Comparison of ENCODE assay signal across 8 mouse cellular contexts in the genomic region with DNA sequence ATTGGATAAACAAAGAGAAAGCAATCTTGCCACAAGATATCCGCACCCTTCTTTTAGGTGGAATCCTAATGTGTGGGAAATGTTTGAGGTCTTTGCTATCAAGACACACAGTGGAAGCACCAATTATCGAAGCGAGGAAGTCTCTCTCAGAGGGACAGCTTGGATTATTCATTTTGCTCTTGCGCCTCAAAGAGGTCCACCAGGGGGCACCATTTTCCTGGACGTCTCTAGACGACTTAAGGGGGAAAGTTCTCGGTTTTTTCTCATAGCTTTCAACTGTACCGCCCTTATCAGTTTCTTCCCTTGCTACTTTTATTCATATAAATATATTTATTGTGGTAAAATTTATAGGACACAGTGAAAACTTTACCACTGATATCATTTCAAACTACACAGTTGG. TPM values are rescaled to one million over a fixed set of nuclear protein-coding genes. Genes with fewer than 3 reads are reported as not detected.
A peak's percentile ranks its signal among the peaks of the same experiment; 100 is the strongest.
DNase-seq lines count a peak whose midpoint lies in the region; ATAC-seq lines count a peak whose summit lies in the region.

No protein-coding gene starts in this region.

- H3K9ac ChIP-seq in heart, embryonic 13.5 days = no peak overlapping the region

- no peaks in the 10 kb centered on the region for H3K9me3 ChIP-seq in heart, embryonic 13.5 days

- no peaks in the 10 kb centered on the region for H3K27me3 ChIP-seq in heart, embryonic 13.5 days (replicated peaks)

- H3K4me3 ChIP-seq in heart, embryonic 13.5 days = no peak overlapping the region

- no peak for DNase-seq in heart, postnatal 25 days (ENCODE audit: low spot score)
- DNase-seq in Muller cell, postnatal 12 days (ENCODE audit: inconsistent ontology term) = peak; percentile 74
- peak; percentile 77 for DNase-seq in cerebellum, adult 9-10 months
- DNase-seq in heart, postnatal 10 days = peak; percentile 72 to 83
- DNase-seq in left cerebral cortex, postnatal 36 days (ENCODE audit: low spot score in 2 of 2) = peak; percentile 42 to 54
- peak; percentile 25 for DNase-seq in ovary, postnatal 10 days (ENCODE audit: low spot score)
- DNase-seq in thymus, postnatal 36 days = peak; percentile 48 to 57

- H3K4me2 ChIP-seq in heart, embryonic 13.5 days = peak overlapping the region; percentile 38

- WGBS in heart, embryonic 13.5 days = 19% methylated on average over 8 of the region's 8 CpGs

- no peaks in the 10 kb centered on the region for H3K4me1 ChIP-seq in heart, embryonic 13.5 days

- intact Hi-C loops in heart, postnatal 25 days (cut with DNase I) = loop anchor here (2.0 to 5.0 kb wide), 3 partner anchors 63 to 145 kb away; partner anchors contain the start of gene Lrrk2
- intact Hi-C loops in heart, postnatal 10 days (cut with DNase I) = loop anchor here (1.0 to 5.0 kb wide), 3 partner anchors 63 to 145 kb away; partner anchors contain the start of gene Lrrk2
- intact Hi-C loops in left cerebral cortex, postnatal 36 days (cut with DNase I) = loop anchor here (1.0 kb wide), 1 partner anchor 145 kb away; no protein-coding TSS in a partner anchor

- ATAC-seq in heart, embryonic 13.5 days (ENCODE audit: extremely low read depth, insufficient number of reproducible peaks, low FRiP score, low TSS enrichment) = no peak

- H3K27ac ChIP-seq in heart, embryonic 13.5 days (replicated peaks) = no peak overlapping the region

- H3K36me3 ChIP-seq in heart, embryonic 13.5 days = no peaks in the 10 kb centered on the region

RNA-seq across cellular contexts. Expression of gene Slc2a13, which starts 36.7 kb away (rescaled TPM):
- 0.85 and 0.99 TPM in 2 replicates for polyA plus RNA-seq in heart, embryonic 13.5 days (2015; fragmentation: Nextera tagmentation; extraction: Ambion mirVana)
- total RNA-seq in heart, postnatal 25 days (2021) = 1 to 10 TPM; 1.3 to 1.4 TPM
- 1 to 10 TPM; 2.5 to 2.8 TPM for total RNA-seq in heart, postnatal 10 days (2021)
- total RNA-seq in left cerebral cortex, postnatal 36 days (2021) = 100 to 1,000 TPM; 104 to 105 TPM

Comparison
In these comparisons a context has a peak if more than half of its experiments do, and no peak if none do; other contexts are left out.
1. RNA of gene Slc2a13, which starts 36.7 kb away (total RNA-seq): 104 to 105 TPM in left cerebral cortex, postnatal 36 days; 2.5 to 2.8 TPM in heart, postnatal 10 days and 1.3 to 1.4 TPM in heart, postnatal 25 days; every median in the first group is over 10 times any median in the second.